Mouse (Mus musculus): ENCODE measurements around the gene Gng7.

Gene Gng7

GRCm38 (mm10) chr10:81015666-81016065 is 921 bp upstream of the Gng7 start:
- POLR2A ChIA-PET, result interaction anchor here in 3 of 4 experiments (0.9 to 2.7 kb wide), 18 partner anchors 11 to 339 kb away, joined by 3 to 26 read pairs (median 5); partner anchors contain the start of genes Gadd45b (in 3 of the 3), Slc39a3 (in 2 of the 3), Eef2 (in 1 of the 3) and Map2k2 (in 1 of the 3)
- CTCF ChIA-PET, result interaction anchor here in 2 of 4 experiments (1.0 to 3.8 kb wide), 12 partner anchors 9 to 536 kb away, joined by 3 to 30 read pairs (median 8); partner anchors contain the start of genes Diras1 (in 1 of the 2) and Eef2 (in 1 of the 2)

- POLR2A ChIA-PET, result interaction anchor here in 3 of 4 experiments (0.5 to 1.5 kb wide), 6 partner anchors 8 to 281 kb away, joined by 3 to 5 read pairs (median 4); partner anchors contain the start of gene Gadd45b (in 1 of the 3)
- CTCF ChIA-PET, result interaction anchor here in 3 of 4 experiments (0.7 to 1.1 kb wide), 4 partner anchors 10 to 131 kb away, joined by 3 read pairs; no protein-coding TSS in a partner anchor
Measured at GRCm38 (mm10) chr10:81010851-81011250, 3.9 kb downstream of the Gng7 start.

DNA sequence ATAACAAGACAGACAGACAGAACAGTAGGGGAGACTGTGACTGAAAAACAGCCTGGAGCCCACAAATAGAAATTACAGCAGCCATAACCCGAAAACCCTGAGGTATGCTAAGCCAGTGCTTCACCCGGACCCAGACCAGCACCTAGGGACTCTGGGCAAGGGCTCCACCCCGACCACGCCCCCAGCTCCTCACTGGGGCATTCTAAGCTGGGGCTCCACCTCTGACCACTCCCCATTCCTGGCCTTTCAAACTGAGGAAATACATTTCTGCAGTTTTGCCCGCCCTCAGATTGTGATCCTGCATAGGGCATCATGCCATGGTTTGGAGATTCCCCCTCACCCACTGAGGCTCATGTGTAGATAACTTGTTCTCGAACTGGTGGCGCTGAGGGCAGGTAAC is 7.5 kb downstream of the Gng7 start:
- CTCF ChIA-PET, result interaction anchor here in 3 of 4 experiments (0.6 to 2.1 kb wide), 10 partner anchors 8 to 75 kb away, joined by 3 to 6 read pairs (median 4); partner anchors contain the start of gene Gng7 (in 2 of the 3)
- POLR2A ChIA-PET, result interaction anchor here in 2 of 4 experiments (0.6 to 3.1 kb wide), 12 partner anchors 8 to 488 kb away, joined by 3 to 10 read pairs (median 3); partner anchors contain the start of genes Eef2 (in 1 of the 2), Gadd45b (in 1 of the 2) and Gng7 (in 1 of the 2)

GRCm38 (mm10) chr10:81006005-81006677 is 8.6 kb downstream of the Gng7 start:
- ChIA-PET POLR2A (interaction anchor here in 2 of 4 experiments (0.6 to 3.1 kb wide), 5 partner anchors 9 to 118 kb away, joined by 3 to 10 read pairs (median 4); partner anchors contain the start of genes Gadd45b (in 2 of the 2) and Gng7 (in 1 of the 2)), CTCF (interaction anchor here in 3 of 4 experiments (0.6 to 2.1 kb wide), 9 partner anchors 9 to 67 kb away, joined by 3 to 6 read pairs (median 3); partner anchors contain the start of gene Gng7 (in 1 of the 3))

GRCm38 (mm10) chr10:81001161-81001560 is 13.6 kb downstream of the Gng7 start:
- POLR2A ChIA-PET, result interaction anchor here in 3 of 4 experiments (0.6 to 3.8 kb wide), 19 partner anchors 10 to 325 kb away, joined by 3 to 20 read pairs (median 4); partner anchors contain the start of genes Gadd45b (in 3 of the 3), Gng7 (in 2 of the 3), Eef2 (in 1 of the 3) and Map2k2 (in 1 of the 3)
- CTCF ChIA-PET, result interaction anchor here (0.5 to 13.3 kb wide), 26 partner anchors 10 to 258 kb away, joined by 3 to 353 read pairs (median 3); partner anchors contain the start of genes Gng7 (in 1 of the 4), Sgta (in 1 of the 4) and Slc39a3 (in 1 of the 4)

DNA sequence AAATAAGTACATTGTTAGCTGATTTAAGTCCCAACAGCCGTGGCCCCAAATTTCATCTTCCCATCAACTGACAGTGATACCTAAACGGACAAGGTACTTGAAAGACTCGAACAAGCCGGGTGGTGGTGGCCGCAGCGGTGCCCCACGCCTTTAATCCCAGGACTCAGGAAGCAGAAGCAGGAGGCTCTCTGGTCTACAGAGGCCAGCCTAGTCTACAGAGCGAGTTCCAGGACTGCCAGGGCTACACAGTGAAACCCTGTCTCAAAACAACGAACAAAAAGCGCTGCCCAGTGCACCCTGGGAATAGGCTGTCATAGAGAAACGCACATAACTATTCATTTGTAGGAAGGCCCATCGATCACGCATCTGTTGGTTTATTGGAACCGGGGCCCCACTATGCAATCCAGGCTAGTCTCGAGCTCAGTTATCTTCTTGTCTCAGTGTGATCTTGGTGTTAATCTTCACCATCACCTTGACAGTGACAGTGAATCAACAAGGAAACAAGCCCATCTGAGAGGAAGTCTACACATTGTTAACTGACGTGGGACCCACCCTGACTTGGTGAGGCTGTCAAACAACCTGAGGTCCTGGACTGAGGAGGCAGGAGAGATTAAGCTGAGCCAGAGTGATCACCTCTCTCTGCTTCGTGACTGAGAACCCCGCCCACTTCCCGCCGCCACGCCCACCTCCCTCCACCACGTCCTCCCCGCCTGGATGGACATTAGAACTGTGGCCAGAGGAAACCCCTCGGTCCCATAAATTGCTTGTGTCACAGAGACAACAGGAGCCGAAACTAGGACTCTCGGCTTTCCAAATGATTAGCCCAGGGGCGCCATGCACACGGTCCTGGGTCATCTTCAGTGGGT is 14.3 kb downstream of the Gng7 start:
- POLR2A ChIA-PET, result interaction anchor here in 3 of 4 experiments (0.7 to 3.8 kb wide), 19 partner anchors 11 to 324 kb away, joined by 3 to 20 read pairs (median 4); partner anchors contain the start of genes Gadd45b (in 3 of the 3), Gng7 (in 2 of the 3), Eef2 (in 1 of the 3) and Map2k2 (in 1 of the 3)
- CTCF ChIA-PET, result interaction anchor here (0.5 to 13.3 kb wide), 22 partner anchors 14 to 259 kb away, joined by 3 to 353 read pairs (median 3); partner anchors contain the start of genes Gng7 (in 1 of the 4), Sgta (in 1 of the 4) and Slc39a3 (in 1 of the 4)

- ChIA-PET CTCF (interaction anchor here (0.6 to 13.3 kb wide), 60 partner anchors 8 to 676 kb away, joined by 3 to 353 read pairs (median 4); partner anchors contain the start of genes Slc39a3 (in 3 of the 4), Gadd45b (in 2 of the 4), Gng7 (in 2 of the 4) and Diras1 (in 1 of the 4)), POLR2A (interaction anchor here (0.6 to 11.5 kb wide), 42 partner anchors 9 to 257 kb away, joined by 3 to 407 read pairs (median 5); partner anchors contain the start of genes Eef2 (in 3 of the 4), Gadd45b (in 3 of the 4), Gng7 (in 2 of the 4) and Ap3d1 (in 1 of the 4))
Measured at GRCm38 (mm10) chr10:80999362-81000196, 15.2 kb downstream of the Gng7 start.

DNA sequence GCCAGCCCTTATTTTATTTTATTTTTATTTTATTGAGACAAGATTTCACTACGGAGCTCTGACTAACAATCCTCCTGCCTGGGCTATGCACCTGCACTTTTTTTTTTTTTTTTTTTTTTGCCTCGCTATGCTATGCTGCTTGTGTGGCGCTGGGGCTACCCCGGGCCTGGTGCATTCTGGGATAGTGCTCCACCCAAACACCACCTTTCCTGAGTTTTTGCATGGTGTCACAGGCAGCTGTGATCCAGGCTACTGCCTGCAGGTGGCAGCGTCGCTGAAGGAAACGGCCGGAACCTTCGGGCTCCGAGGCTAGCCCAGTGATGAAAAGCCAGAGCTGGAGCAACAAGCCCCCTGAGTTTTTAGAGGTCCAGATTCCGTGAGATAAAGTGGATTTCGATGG is 16.0 kb downstream of the Gng7 start:
- CTCF ChIA-PET, result interaction anchor here (0.6 to 13.3 kb wide), 71 partner anchors 8 to 978 kb away, joined by 3 to 353 read pairs (median 4); partner anchors contain the start of genes Gadd45b (in 3 of the 4), Slc39a3 (in 3 of the 4), Diras1 (in 2 of the 4) and Gng7 (in 2 of the 4)
- POLR2A ChIA-PET, result interaction anchor here (0.6 to 11.5 kb wide), 42 partner anchors 8 to 257 kb away, joined by 3 to 407 read pairs (median 4); partner anchors contain the start of genes Eef2 (in 3 of the 4), Gadd45b (in 3 of the 4), Ap3d1 (in 1 of the 4) and Gng7 (in 1 of the 4)

GRCm38 (mm10) chr10:80998021-80998420 is 16.7 kb downstream of the Gng7 start:
- POLR2A ChIA-PET, result interaction anchor here (0.6 to 11.5 kb wide), 19 partner anchors 7 to 178 kb away, joined by 3 to 407 read pairs (median 5); partner anchors contain the start of genes Gadd45b (in 3 of the 4), Eef2 (in 1 of the 4), Gng7 (in 1 of the 4) and Lmnb2 (in 1 of the 4)
- CTCF ChIA-PET, result interaction anchor here (0.6 to 13.3 kb wide), 31 partner anchors 7 to 977 kb away, joined by 3 to 353 read pairs (median 5); partner anchors contain the start of genes Diras1 (in 1 of the 4), Eef2 (in 1 of the 4), Gadd45b (in 1 of the 4) and Gng7 (in 1 of the 4)

GRCm38 (mm10) chr10:80997332-80997731 is 17.4 kb downstream of the Gng7 start:
- CTCF ChIA-PET, result interaction anchor here (0.6 to 13.3 kb wide), 24 partner anchors 10 to 250 kb away, joined by 3 to 353 read pairs (median 8); partner anchors contain the start of genes Gadd45b (in 3 of the 4), Eef2 (in 1 of the 4), Gng7 (in 1 of the 4) and Lmnb2 (in 1 of the 4)
- POLR2A ChIA-PET, result interaction anchor here in 3 of 4 experiments (0.9 to 11.5 kb wide), 14 partner anchors 18 to 179 kb away, joined by 3 to 407 read pairs (median 4); partner anchors contain the start of genes Gadd45b (in 3 of the 3), Eef2 (in 1 of the 3) and Sgta (in 1 of the 3)

GRCm38 (mm10) chr10:80996501-80996900 is 18.2 kb downstream of the Gng7 start:
- CTCF ChIA-PET, result interaction anchor here (0.6 to 13.3 kb wide), 30 partner anchors 11 to 295 kb away, joined by 3 to 353 read pairs (median 5); partner anchors contain the start of genes Gadd45b (in 2 of the 4), Diras1 (in 1 of the 4), Eef2 (in 1 of the 4) and Gng7 (in 1 of the 4)
- POLR2A ChIA-PET, result interaction anchor here in 3 of 4 experiments (0.8 to 11.5 kb wide), 25 partner anchors 11 to 245 kb away, joined by 3 to 407 read pairs (median 4); partner anchors contain the start of genes Gadd45b (in 3 of the 3), Amh (in 1 of the 3), Eef2 (in 1 of the 3) and Map2k2 (in 1 of the 3)

- ChIA-PET POLR2A (interaction anchor here (0.6 to 11.5 kb wide), 42 partner anchors 10 to 450 kb away, joined by 3 to 407 read pairs (median 5); partner anchors contain the start of genes Gadd45b (in 4 of the 4), Eef2 (in 2 of the 4), Gng7 (in 2 of the 4) and Amh (in 1 of the 4)), CTCF (interaction anchor here (0.5 to 13.3 kb wide), 111 partner anchors 8 to 1069 kb away, joined by 3 to 353 read pairs (median 4); partner anchors contain the start of genes Gadd45b (in 3 of the 4), Lmnb2 (in 3 of the 4), Slc39a3 (in 2 of the 4) and Ap3d1 (in 1 of the 4))
Measured at GRCm38 (mm10) chr10:80995091-80995632, 19.6 kb downstream of the Gng7 start.

DNA sequence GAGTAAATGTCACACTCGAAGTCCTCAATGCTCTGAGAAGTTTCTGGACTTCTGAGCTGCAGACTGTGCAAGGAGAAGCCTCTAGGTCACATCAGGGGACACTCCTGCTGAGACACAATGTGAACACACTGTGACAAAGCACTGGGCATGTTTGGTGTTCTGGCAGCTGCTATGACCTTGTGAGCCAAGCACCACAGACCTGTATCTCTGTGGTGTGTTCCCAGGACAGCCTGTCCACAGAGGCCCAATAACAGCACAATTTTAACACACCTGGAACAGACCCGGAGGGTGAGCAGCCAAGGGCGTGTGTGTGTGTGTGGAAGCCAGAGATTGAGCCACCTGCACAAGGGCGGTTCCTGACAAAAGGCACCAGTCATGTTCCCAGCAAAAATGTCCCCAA is 20.1 kb downstream of the Gng7 start:
- ChIA-PET POLR2A (interaction anchor here (0.6 to 11.5 kb wide), 39 partner anchors 9 to 250 kb away, joined by 3 to 407 read pairs (median 5); partner anchors contain the start of genes Gadd45b (in 4 of the 4), Eef2 (in 2 of the 4), Gng7 (in 2 of the 4) and Amh (in 1 of the 4)), CTCF (interaction anchor here (0.5 to 13.3 kb wide), 106 partner anchors 9 to 1069 kb away, joined by 3 to 353 read pairs (median 4); partner anchors contain the start of genes Gadd45b (in 3 of the 4), Lmnb2 (in 3 of the 4), Slc39a3 (in 2 of the 4) and Ap3d1 (in 1 of the 4))

GRCm38 (mm10) chr10:80993276-80993675 is 21.5 kb downstream of the Gng7 start:
- ChIA-PET CTCF (interaction anchor here (0.5 to 13.3 kb wide), 19 partner anchors 32 to 567 kb away, joined by 3 to 353 read pairs (median 4); partner anchors contain the start of genes Gadd45b (in 2 of the 4) and Diras1 (in 1 of the 4)), POLR2A (interaction anchor here (0.5 to 11.5 kb wide), 19 partner anchors 8 to 329 kb away, joined by 3 to 407 read pairs (median 3); partner anchors contain the start of genes Gadd45b (in 4 of the 4) and Timm13 (in 1 of the 4))

All from embryonic stem cell, embryonic (primary cell).